Mouse (Mus musculus) megakaryocyte, embryonic 14.5 days (primary cell): Measurements from ENCODE around the gene Iqch.

ENCODE experiments used
- FLI1 ChIP-seq: IDR thresholded peaks from 2 replicates; pipeline ENCODE4 v1.6.1; 2012; ENCODE audit warnings: low read length, inconsistent platforms, mixed read lengths
- GATA1 ChIP-seq: IDR thresholded peaks from 3 replicates; pipeline ENCODE4 v1.6.1; 2012; ENCODE audit warnings: mixed read lengths, low read length, inconsistent platforms, borderline replicate concordance

DNA sequence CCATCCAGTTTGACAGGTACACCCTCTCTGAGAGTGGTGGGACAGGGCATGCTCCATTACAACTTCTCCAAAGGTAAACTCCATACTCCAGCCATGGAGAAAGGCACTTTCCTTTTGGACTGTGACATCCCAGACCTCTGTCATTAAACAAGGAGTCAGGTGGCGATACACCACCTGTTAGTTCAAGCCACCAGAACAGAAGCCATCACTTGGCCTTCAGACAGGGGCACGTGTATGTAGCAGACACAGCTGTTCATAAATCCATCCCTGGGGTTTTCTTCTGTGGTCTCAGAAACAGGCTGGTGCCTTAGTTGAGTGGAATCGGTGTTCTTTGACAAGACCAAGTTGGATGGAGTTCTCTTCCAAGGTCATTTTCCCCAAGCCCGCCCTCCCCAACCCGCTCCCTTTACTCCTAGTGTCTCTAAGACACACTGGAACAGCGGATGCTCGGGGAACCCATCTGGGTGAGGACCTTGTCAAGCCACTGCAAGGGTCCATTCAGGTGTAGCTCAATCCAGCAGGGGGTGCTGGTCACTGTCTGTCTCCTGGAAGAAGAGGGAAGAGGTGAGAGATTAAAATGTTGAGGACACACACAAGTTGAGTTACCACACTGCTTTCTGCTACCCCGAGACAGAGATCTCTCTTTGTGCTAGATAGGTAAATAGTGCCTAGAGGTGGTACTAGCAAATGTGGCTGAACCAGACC is 47.7 kb upstream of the Iqch start:
- TF ChIP-seq GATA1, result no peak
- no peak for TF ChIP-seq FLI1
